Mouse (Mus musculus) CH12.LX (cell line): ENCODE measurements around the gene Ak4.

Source experiments
- CHD2 ChIP-seq: IDR thresholded peaks from 2 replicates; pipeline ENCODE4 v1.6.1; 2011; ENCODE audit warnings: low read length, improper control_type of control experiment
- CTCF ChIP-seq, 2 experiments: IDR thresholded peaks in 1 of 2; conservative IDR thresholded peaks in 1 of 2; 2 replicates each; pipeline ENCODE4 v1.5.1; 2011 to 2012; ENCODE audit warnings: low read depth in 2 of 2, low read length in 2 of 2, improper control_type of control experiment in 1 of 2, inconsistent platforms in 1 of 2, mild to moderate bottlenecking in 1 of 2, moderate library complexity in 1 of 2
- HCFC1 ChIP-seq: IDR thresholded peaks from 2 replicates; pipeline ENCODE4 v1.6.1; 2012; ENCODE audit warnings: low read depth, mild to moderate bottlenecking, inconsistent platforms, low read length, improper control_type of control experiment
- MAFK ChIP-seq: IDR thresholded peaks from 2 replicates; pipeline ENCODE4 v1.6.1; 2011; ENCODE audit warnings: low read length, improper control_type of control experiment; ENCODE audit not compliant: insufficient replicate concordance
- MAX ChIP-seq: IDR thresholded peaks from 2 replicates; pipeline ENCODE4 v1.6.1; 2011; ENCODE audit warnings: low read length, improper control_type of control experiment
- MAZ ChIP-seq: IDR thresholded peaks from 2 replicates; pipeline ENCODE4 v1.6.1; 2012; ENCODE audit warnings: low read depth, mild to moderate bottlenecking, inconsistent platforms, low read length, improper control_type of control experiment, moderate library complexity
- POLR2A ChIP-seq: IDR thresholded peaks from 2 replicates; pipeline ENCODE4 v1.6.1; 2011; ENCODE audit warnings: low read depth, mild to moderate bottlenecking, improper control_type of control experiment, low read length
- RAD21 ChIP-seq: IDR thresholded peaks from 2 replicates; pipeline ENCODE4 v1.6.1; 2011; ENCODE audit warnings: low read depth, mild to moderate bottlenecking, low read length, improper control_type of control experiment, moderate library complexity
- ZC3H11A ChIP-seq: IDR thresholded peaks from 2 replicates; pipeline ENCODE4 v1.6.1; 2012; ENCODE audit warnings: low read depth, mild to moderate bottlenecking, inconsistent platforms, low read length, improper control_type of control experiment
- ZKSCAN1 ChIP-seq: IDR thresholded peaks from 2 replicates; pipeline ENCODE4 v1.6.1; 2012; ENCODE audit warnings: low read depth, inconsistent platforms, low read length, improper control_type of control experiment, borderline replicate concordance

- TF ChIP-seq CTCF (conservative IDR thresholded peaks at IDR 0.05 in 1 of 2, IDR thresholded peaks at IDR 0.05 in 1 of 2; ENCODE audit: low read depth in 2 of 2, low read length in 2 of 2) (no peak), CHD2 (no peak), RAD21 (no peak), ZC3H11A (no peak), MAFK (no peak), POLR2A (no peak), MAZ (no peak), HCFC1 (no peak), ZKSCAN1 (no peak), MAX (no peak)
Measured at GRCm38 (mm10) chr4:101372751-101373150, 46.3 kb upstream of the Ak4 start.
